Mouse (Mus musculus) brain, embryonic 14.5 days (tissue): ENCODE data around the gene Slc28a1.

Experiments used
- CTCF ChIP-seq: fragments of 200-500 bp; IDR thresholded peaks from 2 replicates; pipeline ENCODE4 v1.5.1; 2012; ENCODE audit warnings: inconsistent platforms, mild to moderate bottlenecking, moderate library complexity, borderline replicate concordance; ENCODE audit not compliant: insufficient read depth, insufficient read length; ENCODE audit errors: extremely low read depth
- POLR2A ChIP-seq: fragments of 200-500 bp; IDR thresholded peaks from 2 replicates; pipeline ENCODE4 v1.6.1; 2012; ENCODE audit warnings: mild to moderate bottlenecking, inconsistent platforms, borderline replicate concordance; ENCODE audit not compliant: poor library complexity, insufficient read depth, insufficient read length, severe bottlenecking; ENCODE audit errors: extremely low read depth

- no peak for TF ChIP-seq POLR2A
- no peak for TF ChIP-seq CTCF
These were observed 6.4 kb upstream of the Slc28a1 start for GRCm38 (mm10) chr7:81108226-81108625.
